Mouse (Mus musculus) bone marrow, adult 2 months (tissue): ENCODE measurements around the gene Nr1h2.

ENCODE experiments used
- CTCF ChIP-seq: fragments of 200-500 bp; IDR thresholded peaks from 2 replicates; pipeline ENCODE4 v1.5.1; 2011; ENCODE audit warnings: low read length, control low read depth; ENCODE audit not compliant: control insufficient read depth, insufficient read depth
- POLR2A ChIP-seq: fragments of 200-500 bp; IDR thresholded peaks from 2 replicates; pipeline ENCODE4 v1.6.1; 2011; ENCODE audit warnings: low read depth, mild to moderate bottlenecking, control low read depth, low read length, borderline replicate concordance; ENCODE audit not compliant: control insufficient read depth

GRCm38 (mm10) chr7:44587676-44588075 lies 33.9 kb upstream of the Nr1h2 start:
- TF ChIP-seq POLR2A (no peak), CTCF (no peak)
